ENCODE assay signal across 9 mouse cellular contexts in the genomic region with DNA sequence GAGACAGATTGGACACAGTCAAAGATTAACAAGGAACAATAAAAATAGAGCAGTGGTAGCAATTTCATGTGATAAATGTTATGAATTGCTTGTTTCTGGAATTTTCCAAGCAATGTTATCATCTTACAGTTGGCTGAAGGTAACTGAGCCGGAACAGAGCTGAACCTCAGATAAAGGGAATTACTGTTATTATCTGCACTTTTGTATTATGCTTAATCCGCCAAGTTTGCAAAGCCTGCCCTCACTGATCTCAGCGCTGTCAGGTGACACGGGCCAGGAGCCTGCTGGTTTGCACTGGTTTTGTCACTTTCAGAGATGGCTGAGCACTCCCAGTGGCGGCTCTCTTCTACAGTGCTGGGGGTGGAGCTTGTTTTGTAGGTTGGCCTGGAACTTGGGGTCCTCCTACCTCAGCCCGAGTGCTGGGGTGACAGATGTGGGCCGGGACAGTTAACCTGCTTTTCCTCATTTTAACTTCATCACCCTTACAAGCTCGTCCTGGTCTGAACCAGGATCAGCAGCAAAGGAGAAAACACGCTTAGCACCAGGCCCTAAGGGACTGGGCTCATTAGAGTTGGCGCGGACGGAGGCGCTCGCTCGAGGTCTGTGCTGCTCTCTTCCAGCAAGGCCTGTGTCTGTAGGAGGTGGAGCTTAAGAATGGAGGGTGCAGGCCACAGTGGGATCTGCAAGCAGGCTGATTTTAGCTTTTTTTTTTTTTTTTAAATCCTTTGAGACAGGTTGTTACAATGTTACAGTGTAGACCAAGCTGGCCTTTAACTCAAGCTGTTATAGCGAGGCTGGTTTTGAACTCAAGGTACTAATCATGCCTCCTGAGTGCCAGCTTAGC. TPM values are rescaled to one million over a fixed set of nuclear protein-coding genes. Genes with fewer than 3 reads are reported as not detected.
DNase-seq lines count a peak whose midpoint lies in the region; ATAC-seq and TF ChIP-seq lines count a peak whose summit lies in the region.
"Had no signal": no experiment of that assay in that cellular context is flagged by ENCODE, and none has a peak within 500 bp of the region (broad histone marks: within the 10 kb centered on the region; RNA-seq: fewer than 3 reads in every experiment).

No protein-coding gene starts in this region.

- no peak for TF ChIP-seq POLR2A in testis, adult 2 months (IDR thresholded peaks at IDR 0.05; ENCODE audit: control insufficient read depth, low read depth, low read length)

- TF ChIP-seq CTCF in testis, adult 2 months (IDR thresholded peaks at IDR 0.05; ENCODE audit: control insufficient read depth, insufficient read depth, insufficient replicate concordance, low read depth, low read length) = no peak

- no peak overlapping the region for H3K9ac ChIP-seq in forebrain, embryonic 14.5 days (ENCODE audit: low read length)

- H3K4me2 ChIP-seq in forebrain, embryonic 14.5 days (ENCODE audit: low read length) = no peak overlapping the region

- H3K4me3 ChIP-seq in heart, embryonic 10.5 days = no peak overlapping the region
- H3K4me3 ChIP-seq in testis, adult 2 months (ENCODE audit: control insufficient read depth, low read depth, low read length) = no peak overlapping the region
- no peak overlapping the region for H3K4me3 ChIP-seq in forebrain, embryonic 14.5 days (ENCODE audit: low read depth, low read length)
- H3K4me3 ChIP-seq: midbrain, embryonic 10.5 days had no signal

- H3K27me3 ChIP-seq in heart, embryonic 10.5 days (ENCODE audit: insufficient read depth, poor library complexity, severe bottlenecking) = no peaks in the 10 kb centered on the region
- no peaks in the 10 kb centered on the region for H3K27me3 ChIP-seq in testis, adult 2 months (ENCODE audit: control insufficient read depth, insufficient read depth, low read length)
- H3K27me3 ChIP-seq in forebrain, embryonic 14.5 days (replicated peaks; ENCODE audit: control insufficient read depth, insufficient read depth, low read length) = no peaks in the 10 kb centered on the region

- peaks cover 9% of the 10 kb centered on the region; the same call in 1 of the 2 replicates for H3K4me1 ChIP-seq in heart, embryonic 10.5 days
- H3K4me1 ChIP-seq in testis, adult 2 months (ENCODE audit: control insufficient read depth, insufficient read depth, low read length) = peaks cover 7% of the 10 kb centered on the region
- no peaks in the 10 kb centered on the region for H3K4me1 ChIP-seq in forebrain, embryonic 14.5 days (ENCODE audit: control insufficient read depth, insufficient read depth, low read length)

- H3K9me3 ChIP-seq in heart, embryonic 10.5 days = 0 out of 2 replicates have a peak, but pooled peaks cover 4% of the 10 kb centered on the region
- H3K9me3 ChIP-seq in forebrain, embryonic 14.5 days (replicated peaks; ENCODE audit: control insufficient read depth, low read length) = no peaks in the 10 kb centered on the region
- H3K9me3 ChIP-seq: midbrain, embryonic 10.5 days had no signal

- peak overlapping the region; percentile 42; the same call in 1 of the 2 replicates for H3K27ac ChIP-seq in heart, embryonic 10.5 days
- peak overlapping the region; percentile 61 for H3K27ac ChIP-seq in testis, adult 2 months (ENCODE audit: control insufficient read depth, insufficient read depth, low read depth, low read length)
- no peak overlapping the region for H3K27ac ChIP-seq in forebrain, embryonic 14.5 days (ENCODE audit: low read depth, low read length)
- H3K27ac ChIP-seq: midbrain, embryonic 10.5 days had no signal

- no peak for ATAC-seq in forebrain, embryonic 14.5 days

- WGBS in heart, embryonic 10.5 days = 63% methylated on average over 16 of the region's 16 CpGs
- WGBS in large intestine, adult 2 months = 24% methylated on average over 16 of the region's 16 CpGs
- 69% methylated on average over 16 of the region's 16 CpGs for WGBS in forebrain, embryonic 14.5 days

- H3K36me3 ChIP-seq in heart, embryonic 10.5 days = peaks cover 11% of the 10 kb centered on the region
- no peaks in the 10 kb centered on the region for H3K36me3 ChIP-seq in testis, adult 2 months (ENCODE audit: control insufficient read depth, insufficient read depth, low read length)
- H3K36me3 ChIP-seq in forebrain, embryonic 14.5 days (ENCODE audit: control insufficient read depth, insufficient read depth, low read length) = no peaks in the 10 kb centered on the region
- H3K36me3 ChIP-seq: midbrain, embryonic 10.5 days had no signal

- no peak for DNase-seq in heart, embryonic 10.5 days (ENCODE audit: low spot score)
- DNase-seq in heart, adult 9 months (ENCODE audit: low spot score in 2 of 2) = no peak
- DNase-seq in testis, postnatal 10 days (ENCODE audit: low spot score) = no peak
- DNase-seq in large intestine, adult 2 months (ENCODE audit: low read depth, low spot score) = peak; percentile 54
- DNase-seq in forebrain, embryonic 14.5 days (ENCODE audit: low spot score) = no peak
- DNase-seq in adrenal gland, postnatal 14 days = no peak
- DNase-seq in layer of hippocampus, postnatal 14 days (ENCODE audit: low spot score in 2 of 2) = no peak

RNA-seq across cellular contexts. Expression of a gene that starts 23.3 kb away (rescaled TPM):
- polyA plus RNA-seq in heart, embryonic 10.5 days (2016; fragmentation: Nextera tagmentation; extraction: Ambion mirVana) = 17.8 and 22.9 TPM in 2 replicates
- 3.1 and 4.0 TPM in 2 replicates for polyA plus RNA-seq in testis, adult 2 months (2012; rRNA removed)
- 6.5 and 7.9 TPM in 2 replicates for polyA plus RNA-seq in large intestine, adult 2 months (2012; rRNA removed)
- 21.6 and 22.7 TPM in 2 replicates for polyA plus RNA-seq in forebrain, embryonic 14.5 days (2014; fragmentation: Nextera tagmentation; extraction: Ambion mirVana)
- 5.6 and 8.4 TPM in 2 replicates for total RNA-seq in adrenal gland, postnatal 14 days (2021)
- total RNA-seq in layer of hippocampus, postnatal 14 days (2021) = 1 to 10 TPM; 7.1 to 7.2 TPM

RNA-seq across cellular contexts. Expression of a gene that starts 23.5 kb away (rescaled TPM):
- polyA plus RNA-seq in heart, embryonic 10.5 days (2016; fragmentation: Nextera tagmentation; extraction: Ambion mirVana) = 43.2 and 45.1 TPM in 2 replicates
- polyA plus RNA-seq in testis, adult 2 months (2012; rRNA removed) = 95.0 and 104 TPM in 2 replicates
- 14.6 and 18.0 TPM in 2 replicates for polyA plus RNA-seq in large intestine, adult 2 months (2012; rRNA removed)
- 23.8 and 28.3 TPM in 2 replicates for polyA plus RNA-seq in forebrain, embryonic 14.5 days (2014; fragmentation: Nextera tagmentation; extraction: Ambion mirVana)
- total RNA-seq in adrenal gland, postnatal 14 days (2021) = 16.9 and 18.4 TPM in 2 replicates
- total RNA-seq in layer of hippocampus, postnatal 14 days (2021) = 10 to 100 TPM; 19.4 to 20.5 TPM

RNA-seq across cellular contexts. Expression of a gene that starts 39.4 kb away (rescaled TPM):
- polyA plus RNA-seq in heart, embryonic 10.5 days (2016; fragmentation: Nextera tagmentation; extraction: Ambion mirVana) = 7.7 and 8.2 TPM in 2 replicates
- 4.3 and 5.2 TPM in 2 replicates for polyA plus RNA-seq in testis, adult 2 months (2012; rRNA removed)
- polyA plus RNA-seq in large intestine, adult 2 months (2012; rRNA removed) = 27.1 and 41.6 TPM in 2 replicates
- 1.2 and 1.6 TPM in 2 replicates for polyA plus RNA-seq in forebrain, embryonic 14.5 days (2014; fragmentation: Nextera tagmentation; extraction: Ambion mirVana)
- total RNA-seq in adrenal gland, postnatal 14 days (2021) = 2.8 and 4.7 TPM in 2 replicates
- 1 to 10 TPM; 2.8 to 3.8 TPM for total RNA-seq in layer of hippocampus, postnatal 14 days (2021)

RNA-seq across cellular contexts. Expression of a gene that starts 55.1 kb away (rescaled TPM):
- 12.5 and 15.3 TPM in 2 replicates for polyA plus RNA-seq in heart, embryonic 10.5 days (2016; fragmentation: Nextera tagmentation; extraction: Ambion mirVana)
- polyA plus RNA-seq in testis, adult 2 months (2012; rRNA removed) = 2.3 and 3.0 TPM in 2 replicates
- polyA plus RNA-seq in large intestine, adult 2 months (2012; rRNA removed) = 3.3 and 5.1 TPM in 2 replicates
- 21.2 and 24.0 TPM in 2 replicates for polyA plus RNA-seq in forebrain, embryonic 14.5 days (2014; fragmentation: Nextera tagmentation; extraction: Ambion mirVana)
- 14.0 and 17.1 TPM in 2 replicates for total RNA-seq in adrenal gland, postnatal 14 days (2021)
- 10 to 100 TPM; 24.3 to 25.9 TPM for total RNA-seq in layer of hippocampus, postnatal 14 days (2021)
